Mouse (Mus musculus) erythroid progenitor cell, adult 5-6 weeks (primary cell): ENCODE measurements around the gene Irs1. TPM values are rescaled to one million over a fixed set of nuclear protein-coding genes. Genes with fewer than 3 reads are reported as not detected.

Experiments
- ATAC-seq: replicated peaks from 2 replicates; pipeline ENCODE4 v1.8.0; 2016; ENCODE audit warnings: moderate number of reproducible peaks, mild to moderate bottlenecking, moderate TSS enrichment, inconsistent platforms; ENCODE audit not compliant: poor library complexity, low FRiP score, severe bottlenecking
- total RNA-seq, 2 experiments: library from RNA; stranded (forward) in 1 of 2; stranded (reverse) in 1 of 2; fragments of 150-400 nt in 1 of 2; fragments of 186-747, 209-891 nt in 1 of 2; gene quantifications; 2 replicates each; pipeline versions ENCODE4 v1.2.3 to v1.2.4; 2015 to 2017; ENCODE audit warnings: low replicate concordance in 2 of 2

Gene Irs1
- total RNA-seq, 2 experiments from 2014 or later = 0.84 TPM; not detected in 1

DNA sequence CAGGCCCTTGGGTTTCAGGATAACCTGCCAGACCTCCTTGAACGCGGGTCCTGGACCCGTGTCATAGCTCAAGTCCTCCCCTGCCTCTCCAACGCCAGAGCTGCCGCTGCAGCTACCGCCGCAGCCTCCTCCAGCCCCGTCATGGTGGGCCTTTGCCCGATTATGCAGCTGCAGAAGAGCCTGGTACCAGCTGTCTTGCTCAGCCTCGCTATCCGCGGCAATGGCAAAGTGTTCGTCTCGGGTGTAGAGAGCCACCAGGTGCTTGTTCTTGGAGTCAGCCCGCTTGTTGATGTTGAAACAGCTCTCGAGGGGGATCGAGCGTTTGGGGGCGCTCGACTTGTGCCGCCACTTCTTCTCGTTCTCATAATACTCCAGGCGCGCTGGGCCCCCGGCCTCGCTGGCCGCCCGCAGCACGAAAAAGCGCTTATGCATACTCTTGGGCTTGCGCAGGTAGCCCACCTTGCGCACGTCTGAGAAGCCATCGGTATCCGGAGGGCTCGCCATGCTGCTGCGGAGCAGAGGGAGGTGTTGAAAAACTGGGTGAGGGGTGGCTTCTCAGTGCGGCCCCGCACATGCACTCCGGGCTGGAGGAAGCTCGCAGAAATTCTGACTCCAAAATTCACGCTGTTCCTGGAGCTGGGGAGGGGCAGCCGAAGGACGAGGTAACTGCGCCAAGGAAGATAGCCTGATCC is 1.1 kb downstream of the Irs1 start:
- no peak for ATAC-seq

DNA sequence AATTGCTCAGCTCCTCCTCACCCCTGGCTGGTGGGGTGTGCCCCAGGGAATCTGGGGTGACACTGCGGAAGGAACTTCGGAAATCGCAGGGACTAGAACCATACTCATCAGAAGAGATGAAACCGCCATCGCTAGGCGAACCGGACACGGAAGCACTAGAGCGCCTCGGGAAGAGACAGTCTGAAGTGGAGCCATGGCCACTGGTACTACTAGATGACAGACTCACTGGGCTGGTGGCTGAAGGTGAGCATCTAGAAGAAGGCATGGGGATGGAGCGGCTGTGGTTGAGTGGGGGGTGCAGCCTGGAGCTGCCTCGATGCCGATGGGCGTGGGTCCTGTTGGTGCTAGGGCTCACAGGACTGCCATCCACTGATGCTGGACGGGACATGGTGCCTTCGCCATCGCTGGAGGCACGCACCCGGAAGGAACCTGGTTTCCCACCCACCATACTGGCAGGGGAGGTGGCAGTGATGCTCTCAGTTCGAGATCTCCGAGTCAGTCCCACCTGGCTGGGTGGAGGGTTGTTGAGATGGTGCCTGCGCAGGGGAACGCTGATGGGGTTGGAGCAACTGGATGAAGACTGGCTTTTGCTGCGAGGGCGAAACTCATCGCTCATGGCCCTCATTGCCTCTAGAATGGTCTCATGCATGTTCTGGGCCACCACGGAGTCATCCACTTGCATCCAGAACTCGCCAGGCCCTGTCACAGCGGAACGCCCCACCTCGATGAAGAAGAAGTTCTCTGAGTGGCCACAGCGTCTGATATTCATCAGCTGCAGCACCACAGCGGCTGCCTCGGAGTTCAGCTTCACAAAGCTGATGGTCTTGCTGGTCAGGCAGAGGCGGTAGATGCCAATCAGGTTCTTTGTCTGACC is 1.9 kb downstream of the Irs1 start:
- no peak for ATAC-seq

GRCm38 (mm10) chr1:82288421-82288990 is 2.7 kb downstream of the Irs1 start:
- no peak for ATAC-seq

GRCm38 (mm10) chr1:82287776-82288325 is 3.4 kb downstream of the Irs1 start:
- ATAC-seq = no peak

- no peak for ATAC-seq
These were observed 4.0 kb downstream of the Irs1 start for GRCm38 (mm10) chr1:82287052-82287775.

- ATAC-seq = no peak
These were observed 4.8 kb downstream of the Irs1 start for GRCm38 (mm10) chr1:82286190-82287051.

- ATAC-seq = no peak
These were observed 5.6 kb downstream of the Irs1 start for GRCm38 (mm10) chr1:82285461-82286189.

GRCm38 (mm10) chr1:82284403-82284802 is 6.8 kb downstream of the Irs1 start:
- ATAC-seq = no peak

GRCm38 (mm10) chr1:82283901-82284301 is 7.3 kb downstream of the Irs1 start:
- no peak for ATAC-seq

GRCm38 (mm10) chr1:82282992-82283611 is 8.1 kb downstream of the Irs1 start:
- peak; percentile 72 for ATAC-seq

GRCm38 (mm10) chr1:82281823-82282222 is 9.4 kb downstream of the Irs1 start:
- ATAC-seq = no peak

DNA sequence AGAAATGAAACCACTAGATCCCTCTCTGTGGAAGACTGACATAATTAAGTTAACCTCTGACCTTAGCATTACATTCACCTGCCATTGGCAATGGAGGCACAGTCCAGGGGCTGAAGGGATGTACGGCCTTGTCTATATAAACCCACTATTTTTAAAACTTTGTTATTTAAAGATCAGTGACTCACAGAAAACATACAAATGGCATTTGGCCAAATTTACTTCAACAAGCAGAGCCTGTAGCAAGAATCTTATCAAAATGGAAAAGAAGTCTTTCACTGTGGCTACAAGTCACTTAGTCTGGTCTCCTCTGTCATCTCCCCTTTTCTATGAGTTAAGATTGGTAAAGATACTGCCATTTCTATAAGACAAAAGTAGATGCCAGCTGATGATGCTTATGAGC is 11.4 kb downstream of the Irs1 start:
- no peak for ATAC-seq

- no peak for ATAC-seq
These were observed 16.9 kb downstream of the Irs1 start for GRCm38 (mm10) chr1:82274361-82274760.

DNA sequence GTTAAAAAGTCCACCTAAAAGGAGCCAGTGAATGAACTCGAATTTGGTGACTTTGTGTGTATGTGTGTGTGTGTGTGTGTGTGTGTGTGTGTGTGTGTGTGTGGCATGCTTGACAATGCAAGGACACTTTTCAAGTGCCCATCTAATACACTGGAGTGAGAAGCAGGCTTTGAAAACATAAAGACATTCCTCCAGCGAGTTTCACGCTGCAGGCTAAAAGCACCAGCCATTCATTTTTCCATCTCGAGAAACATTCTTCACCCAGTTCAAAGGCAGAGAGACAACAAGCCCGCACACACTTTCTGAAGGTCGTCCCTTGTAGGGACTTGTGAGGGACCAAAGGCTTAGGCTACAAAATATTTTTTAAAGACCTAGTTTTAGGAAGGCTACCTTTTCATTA is 17.7 kb downstream of the Irs1 start:
- no peak for ATAC-seq

GRCm38 (mm10) chr1:82272231-82272630 is 19.0 kb downstream of the Irs1 start:
- ATAC-seq = no peak

GRCm38 (mm10) chr1:82267547-82267946 is 23.7 kb downstream of the Irs1 start:
- no peak for ATAC-seq

DNA sequence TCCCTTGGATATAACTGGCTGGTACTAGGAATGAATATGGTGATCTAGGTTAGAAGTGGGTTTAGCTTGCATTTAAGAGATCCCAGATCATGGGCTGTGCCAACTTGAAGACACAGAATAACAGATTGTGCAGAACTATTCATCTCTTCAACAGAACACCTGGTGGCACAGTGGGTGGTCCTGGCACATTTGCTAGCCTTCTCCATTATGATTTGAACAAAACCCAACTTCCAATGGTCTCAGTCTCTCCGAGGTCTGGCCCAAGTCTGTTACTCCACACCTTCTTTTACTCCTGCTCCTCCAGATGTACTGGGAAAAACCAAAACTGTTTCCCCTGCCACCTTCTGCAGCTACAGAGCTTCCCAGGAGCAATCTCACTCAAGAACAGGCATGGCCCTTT is 28.9 kb downstream of the Irs1 start:
- no peak for ATAC-seq

DNA sequence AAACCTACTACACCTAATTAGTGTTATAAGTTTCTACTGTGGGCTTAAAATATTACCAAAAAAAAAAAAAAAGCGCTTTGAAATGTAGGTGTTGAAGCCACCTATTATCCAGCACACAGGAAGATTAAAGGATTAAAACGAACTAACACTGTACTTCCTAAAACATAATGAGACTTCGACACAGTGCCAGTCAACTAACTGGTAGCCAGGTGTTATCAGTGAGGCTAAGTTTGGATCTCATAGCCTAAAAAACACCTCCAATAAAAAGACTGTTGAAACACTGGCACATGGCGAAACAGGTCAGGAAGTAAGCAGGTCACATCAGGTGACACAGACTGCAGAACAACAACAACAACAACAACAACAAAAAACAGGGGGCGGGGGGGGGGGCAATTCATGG is 29.6 kb downstream of the Irs1 start:
- no peak for ATAC-seq
